Mouse (Mus musculus): ENCODE results near the gene Gm5849.
"Not testable (repeated sequence)": the region's sequence is repeated elsewhere in the genome, so short reads cannot be mapped to it uniquely, and the experiment has no call there.

Gm5849 gene

DNA sequence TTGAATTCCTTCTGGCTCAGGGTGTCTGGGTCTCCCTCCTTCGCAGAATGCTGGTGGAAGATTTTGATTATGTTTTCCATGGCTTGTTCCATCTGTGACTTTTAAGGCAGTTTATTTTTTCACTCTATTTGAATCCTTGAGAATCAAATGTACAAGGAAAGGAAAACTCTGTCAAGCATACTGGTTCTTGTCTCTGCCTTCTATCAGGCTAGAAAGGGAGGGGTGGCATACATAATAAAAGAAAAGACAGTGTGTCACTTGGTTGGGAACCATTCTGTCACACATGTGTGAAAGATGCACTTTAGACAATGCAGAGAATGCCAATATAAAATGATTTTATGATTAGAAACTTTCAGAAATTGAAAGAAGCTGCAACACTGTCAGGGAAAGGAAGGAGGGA lies at the start of gene Gm5849:
TSS of gene Gm5849 (minus strand) at position 101 of the 400 bp plus-strand sequence.
- DNase-seq (ENCODE audit: low spot score) = not testable (repeated sequence)

DNA sequence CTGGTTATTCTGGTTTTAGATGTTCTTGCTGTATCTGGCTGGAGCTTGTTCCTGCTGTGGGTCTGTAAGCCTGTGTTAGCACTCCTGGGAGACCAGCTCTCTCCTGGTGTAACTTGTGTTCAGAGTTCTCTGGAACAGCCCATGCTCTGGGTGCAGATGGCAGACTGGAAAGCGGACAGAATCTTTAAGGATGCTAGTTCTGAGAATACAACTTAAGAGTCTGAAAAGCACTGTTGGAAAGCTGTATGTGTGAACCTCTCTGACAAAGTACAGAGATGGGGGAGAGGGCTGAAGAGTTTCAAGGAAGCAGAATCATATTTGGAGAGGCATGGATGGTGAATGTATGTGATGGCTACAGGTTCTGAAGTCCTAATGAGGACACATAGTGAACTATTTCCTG lies 28.0 kb downstream of the Gm5849 start:
- DNase-seq (ENCODE audit: low spot score) = no peak

DNA sequence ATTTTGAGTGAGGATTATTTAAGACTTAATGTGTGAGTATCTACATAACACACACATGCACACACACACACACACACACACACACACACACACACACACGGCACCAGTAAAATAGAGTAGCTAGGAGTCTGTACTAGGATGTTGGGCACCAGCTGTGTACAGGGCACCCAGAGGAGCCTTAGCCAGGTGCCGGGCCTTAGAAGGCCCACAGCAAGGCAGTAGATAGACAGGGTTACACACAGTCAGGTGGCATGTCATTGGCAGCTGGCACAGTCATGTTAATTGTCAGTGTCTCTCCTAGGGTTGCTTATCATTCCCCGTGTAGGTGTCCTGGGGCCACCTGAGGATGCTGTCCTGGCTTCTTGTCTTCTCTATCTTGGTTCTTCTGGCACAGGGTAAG lies 51.1 kb downstream of the Gm5849 start, which contains the start of gene Pglyrp4:
TSS of gene Pglyrp4 (plus strand) at position 301 of the 400 bp plus-strand sequence.
- DNase-seq (ENCODE audit: low spot score) = no peak

Measured in testis, postnatal 14 days (tissue).